9 mouse cellular contexts compared by ENCODE assay signal in the genomic region with DNA sequence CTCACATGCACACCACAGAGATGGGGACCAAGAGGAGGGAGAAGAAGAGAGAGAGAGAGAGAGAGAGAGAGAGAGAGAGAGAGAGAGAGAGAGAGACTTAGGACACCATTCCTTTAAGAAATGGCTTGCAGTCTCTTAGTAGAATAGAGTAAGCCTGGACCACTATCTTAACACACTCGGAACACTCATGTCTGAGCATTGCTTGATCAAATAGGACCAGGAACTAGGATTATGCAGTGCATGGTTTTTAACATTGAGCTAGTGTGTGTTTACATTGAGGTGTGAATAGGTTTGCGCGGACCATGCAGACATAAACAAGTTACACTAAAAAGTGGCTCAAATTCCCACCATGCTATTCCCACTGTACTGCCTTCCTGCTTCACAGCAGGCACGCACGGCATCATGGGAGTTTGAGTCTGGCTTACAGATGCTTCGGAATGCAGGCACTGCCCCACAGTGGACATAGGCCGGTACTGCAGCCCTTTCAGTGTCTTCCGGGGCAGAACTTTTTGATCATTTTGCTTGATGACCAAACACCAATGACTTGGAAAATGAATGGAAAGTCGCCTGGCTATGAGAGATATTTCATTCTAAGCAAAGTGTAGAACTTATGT.
DNase-seq lines count a peak whose midpoint lies in the region; ATAC-seq lines count a peak whose summit lies in the region.
"Had no signal": no experiment of that assay in that cellular context is flagged by ENCODE, and none has a peak within 500 bp of the region (broad histone marks: within the 10 kb centered on the region; RNA-seq: fewer than 3 reads in every experiment).

No protein-coding gene starts in this region.

- H3K9ac ChIP-seq in hindbrain, embryonic 15.5 days, result no peak overlapping the region
- H3K9ac ChIP-seq: liver, embryonic 15.5 days had no signal

- no peaks in the 10 kb centered on the region for H3K36me3 ChIP-seq in hindbrain, embryonic 15.5 days
- H3K36me3 ChIP-seq: liver, embryonic 15.5 days had no signal

- peak; percentile 88 for ATAC-seq in hindbrain, embryonic 15.5 days (ENCODE audit: low FRiP score, low read depth)

- no peak overlapping the region for H3K4me2 ChIP-seq in hindbrain, embryonic 15.5 days
- H3K4me2 ChIP-seq: liver, embryonic 15.5 days had no signal

- H3K4me1 ChIP-seq in hindbrain, embryonic 15.5 days (replicated peaks), result peaks cover 5% of the 10 kb centered on the region; the same call in 1 of the 2 replicates
- H3K4me1 ChIP-seq: liver, embryonic 15.5 days had no signal

- H3K27ac ChIP-seq in hindbrain, embryonic 15.5 days (replicated peaks), result no peak overlapping the region
- H3K27ac ChIP-seq: liver, embryonic 15.5 days had no signal

- H3K27me3 ChIP-seq in hindbrain, embryonic 15.5 days, result peaks cover 3% of the 10 kb centered on the region; the same call in 1 of the 2 replicates
- H3K27me3 ChIP-seq: liver, embryonic 15.5 days had no signal

- WGBS in hindbrain, embryonic 15.5 days, result 31% methylated on average over 9 of the region's 9 CpGs

- DNase-seq in MN1 (ENCODE audit: low spot score), result peak; percentile 53
- DNase-seq in cerebellum, adult 18-20 months, result peak; percentile 76 to 81
- DNase-seq in frontal cortex, adult 2 months (ENCODE audit: extremely low spot score in 1 of 2, low spot score in 1 of 2), result peak; percentile 81 to 94
- peak; percentile 68 to 75 for DNase-seq in layer of hippocampus, postnatal 36 days
- peak; percentile 82 to 83 for DNase-seq in lung, postnatal 4 days
- DNase-seq in retina, postnatal 7 days (ENCODE audit: low read depth, low spot score), result peak; percentile 64
- DNase-seq in urinary bladder, postnatal 10 days (ENCODE audit: low spot score), result peak; percentile 22

- H3K4me3 ChIP-seq in hindbrain, embryonic 15.5 days, result no peak overlapping the region
- H3K4me3 ChIP-seq: liver, embryonic 15.5 days had no signal

- H3K9me3 ChIP-seq in hindbrain, embryonic 15.5 days, result no peaks in the 10 kb centered on the region
- H3K9me3 ChIP-seq: liver, embryonic 15.5 days had no signal

Comparison
In these comparisons a context has a peak if more than half of its experiments do, and no peak if none do; other contexts are left out.
1. DNase-seq: peak in every context shown above with its lines; median percentile 88 in frontal cortex, adult 2 months; 82 in lung, postnatal 4 days; 78 in cerebellum, adult 18-20 months; 72 in layer of hippocampus, postnatal 36 days; 64 in retina, postnatal 7 days; 53 in MN1; 22 in urinary bladder, postnatal 10 days.